Mouse (Mus musculus) intestine, postnatal 0 days (tissue): ENCODE data around the gene Gm8439. TPM values are rescaled to one million over a fixed set of nuclear protein-coding genes. Genes with fewer than 3 reads are reported as not detected.

ENCODE experiments used
- ATAC-seq: fragments of 200-750 bp; cut with Nextera tagmentation; 2 replicates; pipeline ENCODE4 v1.8.0; 2017; ENCODE audit warnings: mild to moderate bottlenecking, moderate TSS enrichment, moderate library complexity
- H3K27ac ChIP-seq: fragments of 300-500 bp; sonication (generic); 2 replicates; pipeline ENCODE4 v1.5.1; 2014; ENCODE audit warnings: mild to moderate bottlenecking, low read depth, low read length, moderate library complexity
- H3K27me3 ChIP-seq: fragments of 300-500 bp; sonication (generic); replicated peaks from 2 replicates; pipeline ENCODE4 v1.6.1; 2014; ENCODE audit warnings: low read length, mixed read lengths; ENCODE audit not compliant: control insufficient read depth, insufficient read depth
- H3K36me3 ChIP-seq: fragments of 300-500 bp; sonication (generic); 2 replicates; pipeline ENCODE4 v1.6.1; 2014; ENCODE audit warnings: mild to moderate bottlenecking, moderate library complexity; ENCODE audit not compliant: control insufficient read depth, insufficient read depth
- H3K4me1 ChIP-seq: fragments of 300-500 bp; sonication (generic); replicated peaks from 2 replicates; pipeline ENCODE4 v1.6.1; 2014; ENCODE audit warnings: antibody characterized with exemption, low read length, mixed read lengths; ENCODE audit not compliant: control insufficient read depth, insufficient read depth
- H3K4me2 ChIP-seq: fragments of 300-500 bp; sonication (generic); replicated peaks from 2 replicates; pipeline ENCODE4 v1.6.1; 2014; ENCODE audit warnings: low read depth, mild to moderate bottlenecking, moderate library complexity
- H3K4me3 ChIP-seq: fragments of 300-500 bp; sonication (generic); 2 replicates; pipeline ENCODE4 v1.5.1; 2014; ENCODE audit warnings: low read depth, low read length
- H3K9ac ChIP-seq: fragments of 300-500 bp; sonication (generic); 2 replicates; pipeline ENCODE4 v1.6.1; 2014; ENCODE audit warnings: mild to moderate bottlenecking, low read depth, low read length
- H3K9me3 ChIP-seq: fragments of 300-500 bp; sonication (generic); 2 replicates; pipeline ENCODE4 v1.6.1; 2016; ENCODE audit warnings: mixed run types; ENCODE audit not compliant: control insufficient read depth
- CTCF ChIP-seq: sonication (generic); IDR thresholded peaks from 2 replicates; pipeline ENCODE4 v1.5.1; 2016; ENCODE audit warnings: low read depth, mild to moderate bottlenecking, control low read depth, antibody characterized with exemption, moderate library complexity
- WGBS: fragments of 180-500 bp; shearing (Covaris S2); extraction: QIAGEN DNeasy Blood & Tissue Kit; methylation state at CpG from one replicate; pipeline ENCODE4 v1.1.7; 2014; 5-methylcytosine and 5-hydroxymethylcytosine counted together
- polyA plus RNA-seq: library from polyadenylated mRNA; unstranded; fragments of >200 nt; fragmentation: Nextera tagmentation; extraction: Ambion mirVana; gene quantifications from 2 replicates; pipeline ENCODE4 v1.2.1, GENCODE M21; 2015

Gene Gm8439
- polyA plus RNA-seq, 1 experiment from 2014 or later = not detected

DNA sequence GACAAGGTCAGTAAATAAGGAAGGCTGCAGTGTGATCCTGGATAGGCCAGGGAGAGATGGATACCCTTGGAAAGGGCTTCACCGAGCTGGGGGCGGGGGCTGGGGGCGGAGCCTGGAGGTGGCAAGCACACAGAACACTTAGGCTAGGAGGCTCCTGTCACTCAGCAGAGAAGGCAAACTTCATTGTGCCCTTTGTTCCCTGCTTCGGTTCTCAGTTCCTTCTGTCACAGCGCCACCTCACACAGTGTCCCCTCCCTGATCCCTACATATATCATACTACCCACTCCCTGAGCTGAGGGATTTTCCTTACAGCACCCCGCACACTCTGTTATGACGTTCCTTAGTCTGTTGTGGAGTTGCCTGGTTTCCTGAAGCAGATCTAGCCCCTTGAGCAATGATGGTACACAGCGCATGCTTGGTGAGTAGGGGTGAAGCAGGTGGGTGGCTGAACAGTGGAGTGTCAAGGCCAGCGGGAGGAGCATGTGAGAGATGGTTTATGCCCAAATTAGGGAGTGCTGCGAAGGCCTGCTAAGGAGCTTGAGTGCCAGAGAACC lies 27.1 kb downstream of the Gm8439 start:
- peak overlapping the region; percentile 27; the same call in 1 of the 2 replicates for H3K4me2 ChIP-seq
- ATAC-seq = peak; percentile 62
- peak overlapping the region; percentile 46 for H3K27ac ChIP-seq
- H3K4me1 ChIP-seq = no peaks in the 10 kb centered on the region; the same call in 1 of the 2 replicates
- H3K9ac ChIP-seq = no peak overlapping the region
- no peaks in the 10 kb centered on the region for H3K9me3 ChIP-seq
- no peak overlapping the region for H3K4me3 ChIP-seq
- no peaks in the 10 kb centered on the region for H3K27me3 ChIP-seq
- TF ChIP-seq CTCF = peak; percentile 29; the same call in 1 of the 2 replicates
- WGBS = 25% methylated on average over 10 of the region's 10 CpGs
- no peaks in the 10 kb centered on the region for H3K36me3 ChIP-seq

- Histone ChIP-seq H3K27me3 (no peaks in the 10 kb centered on the region), H3K4me1 (no peaks in the 10 kb centered on the region; the same call in 1 of the 2 replicates), H3K9me3 (no peaks in the 10 kb centered on the region), H3K9ac (no peak overlapping the region), H3K4me3 (no peak overlapping the region), H3K36me3 (no peaks in the 10 kb centered on the region), H3K27ac (peak overlapping the region; percentile 46; the same call in 1 of the 2 replicates), H3K4me2 (no peak overlapping the region)
- 53% methylated on average over 13 of the region's 13 CpGs for WGBS
- TF ChIP-seq CTCF = no peak
- ATAC-seq = peak; percentile 83
These were observed 27.9 kb downstream of the Gm8439 start for GRCm38 (mm10) chr4:120616199-120617025.

DNA sequence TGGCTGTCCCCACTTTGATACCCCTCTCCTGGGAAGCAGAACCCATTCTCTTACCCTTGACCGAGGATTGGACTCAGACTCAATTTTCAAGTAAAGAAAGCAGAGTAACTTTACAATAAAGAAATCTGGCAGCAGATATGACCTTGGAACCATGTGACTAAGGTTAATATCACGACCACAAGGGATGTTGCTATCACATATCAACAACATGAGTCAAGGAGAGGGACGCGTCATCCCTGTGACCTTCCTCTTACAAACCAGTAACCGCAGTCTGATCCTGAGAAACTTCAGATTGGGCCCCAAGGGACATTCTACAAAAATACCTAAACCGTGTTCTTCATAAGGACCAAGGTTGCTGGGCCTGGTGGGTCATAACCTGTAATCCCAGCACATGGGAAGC lies 39.2 kb downstream of the Gm8439 start:
- no peaks in the 10 kb centered on the region for H3K9me3 ChIP-seq
- H3K9ac ChIP-seq = no peak overlapping the region
- H3K4me2 ChIP-seq = no peak overlapping the region
- no peaks in the 10 kb centered on the region for H3K4me1 ChIP-seq
- H3K36me3 ChIP-seq = no peaks in the 10 kb centered on the region
- no peak for TF ChIP-seq CTCF
- 81% methylated on average over 6 of the region's 6 CpGs for WGBS
- no peaks in the 10 kb centered on the region for H3K27me3 ChIP-seq
- no peak overlapping the region for H3K27ac ChIP-seq
- ATAC-seq = no peak
- no peak overlapping the region for H3K4me3 ChIP-seq

DNA sequence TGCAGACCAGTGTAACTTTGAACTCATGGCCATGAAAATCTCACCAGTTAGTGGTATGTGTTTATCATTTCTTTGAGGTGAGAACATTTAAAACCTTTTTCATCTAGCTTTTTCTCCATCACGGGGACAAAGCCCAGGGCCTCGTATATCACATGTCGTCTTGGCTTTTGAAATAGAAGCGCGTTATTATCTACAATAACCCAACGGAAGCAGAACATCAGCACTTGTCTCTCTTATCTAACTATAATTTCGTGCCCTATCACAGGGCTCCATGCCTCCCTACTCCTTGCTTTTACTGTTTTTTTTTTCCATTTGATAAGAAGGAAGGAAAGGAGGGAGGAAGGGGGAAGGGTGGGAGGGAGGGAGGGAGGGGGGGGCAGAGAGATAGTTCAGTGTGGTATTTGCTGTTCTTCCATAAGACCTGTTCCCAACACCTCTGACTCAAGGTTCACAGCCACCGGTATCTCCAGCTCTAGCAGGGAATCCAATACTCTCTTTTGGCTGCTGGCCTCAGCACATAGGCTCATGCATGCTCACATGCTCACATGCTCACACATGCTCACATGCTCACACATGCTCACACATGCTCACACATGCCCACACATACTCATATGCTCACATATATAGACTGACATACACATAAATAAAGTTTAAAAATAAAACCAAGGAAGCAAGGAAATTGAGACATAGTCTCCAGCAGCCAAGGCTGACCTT lies 41.8 kb downstream of the Gm8439 start:
- Histone ChIP-seq H3K27ac (no peak overlapping the region), H3K27me3 (no peaks in the 10 kb centered on the region), H3K36me3 (no peaks in the 10 kb centered on the region), H3K4me2 (no peak overlapping the region), H3K9ac (no peak overlapping the region), H3K9me3 (no peaks in the 10 kb centered on the region), H3K4me3 (no peak overlapping the region), H3K4me1 (no peaks in the 10 kb centered on the region)
- WGBS = 46% methylated on average over 8 of the region's 8 CpGs
- no peak for TF ChIP-seq CTCF
- no peak for ATAC-seq

GRCm38 (mm10) chr4:120631828-120632227 lies 43.3 kb downstream of the Gm8439 start:
- Histone ChIP-seq H3K27me3 (no peaks in the 10 kb centered on the region), H3K4me2 (no peak overlapping the region), H3K9me3 (no peaks in the 10 kb centered on the region), H3K4me1 (no peaks in the 10 kb centered on the region), H3K36me3 (no peaks in the 10 kb centered on the region), H3K4me3 (no peak overlapping the region), H3K9ac (no peak overlapping the region), H3K27ac (no peak overlapping the region)
- 66% methylated on average over 6 of the region's 6 CpGs for WGBS
- ATAC-seq = no peak
- no peak for TF ChIP-seq CTCF

GRCm38 (mm10) chr4:120635351-120635750 lies 46.8 kb downstream of the Gm8439 start:
- no peak for ATAC-seq
- WGBS = 77% methylated on average over 2 of the region's 2 CpGs
- Histone ChIP-seq H3K27ac (no peak overlapping the region), H3K9ac (no peak overlapping the region), H3K27me3 (no peaks in the 10 kb centered on the region), H3K36me3 (no peaks in the 10 kb centered on the region), H3K4me1 (no peaks in the 10 kb centered on the region), H3K4me3 (no peak overlapping the region), H3K4me2 (no peak overlapping the region), H3K9me3 (no peaks in the 10 kb centered on the region)
- TF ChIP-seq CTCF = no peak
